Mouse (Mus musculus) midbrain, embryonic 12.5 days (tissue): Measurements from ENCODE around the gene Tgfb1. TPM values are rescaled to one million over a fixed set of nuclear protein-coding genes. Genes with fewer than 3 reads are reported as not detected.

ENCODE experiments used
- ATAC-seq: fragments of 200-750 bp; cut with Nextera tagmentation; 2 replicates; pipeline ENCODE4 v1.8.0; 2017; ENCODE audit warnings: low read depth, moderate TSS enrichment, moderate library complexity; ENCODE audit not compliant: low FRiP score
- H3K27ac ChIP-seq: fragments of 300-500 bp; sonication (generic); replicated peaks from 2 replicates; pipeline ENCODE4 v1.5.1; 2016; ENCODE audit warnings: mild to moderate bottlenecking
- H3K27me3 ChIP-seq: fragments of 300-500 bp; sonication (generic); 2 replicates; pipeline ENCODE4 v1.6.1; 2016; ENCODE audit warnings: mild to moderate bottlenecking
- H3K36me3 ChIP-seq: fragments of 300-500 bp; sonication (generic); 2 replicates; pipeline ENCODE4 v1.6.1; 2016
- H3K4me1 ChIP-seq: fragments of 300-500 bp; sonication (generic); 2 replicates; pipeline ENCODE4 v1.6.1; 2016
- H3K4me2 ChIP-seq: fragments of 300-500 bp; sonication (generic); replicated peaks from 2 replicates; pipeline ENCODE4 v1.6.1; 2016; ENCODE audit warnings: mild to moderate bottlenecking, moderate library complexity
- H3K4me3 ChIP-seq: fragments of 300-500 bp; sonication (generic); 2 replicates; pipeline ENCODE4 v1.5.1; 2016; ENCODE audit warnings: mild to moderate bottlenecking
- H3K9ac ChIP-seq: fragments of 300-500 bp; sonication (generic); replicated peaks from 2 replicates; pipeline ENCODE4 v1.6.1; 2016; ENCODE audit warnings: mild to moderate bottlenecking, moderate library complexity
- H3K9me3 ChIP-seq: fragments of 300-500 bp; sonication (generic); 2 replicates; pipeline ENCODE4 v1.6.1; 2016; ENCODE audit warnings: mild to moderate bottlenecking
- WGBS: fragments of 180-500 bp; shearing (Covaris S2); methylation state at CpG from one replicate; pipeline ENCODE4 v1.1.7; 2016; 5-methylcytosine and 5-hydroxymethylcytosine counted together
- polyA plus RNA-seq: library from polyadenylated mRNA; unstranded; fragments of >200 nt; fragmentation: Nextera tagmentation; extraction: Ambion mirVana; gene quantifications from 2 replicates; pipeline ENCODE4 v1.2.1, GENCODE M21; 2016

The Tgfb1 gene
- polyA plus RNA-seq, 1 experiment from 2014 or later, result 1.3 TPM

DNA sequence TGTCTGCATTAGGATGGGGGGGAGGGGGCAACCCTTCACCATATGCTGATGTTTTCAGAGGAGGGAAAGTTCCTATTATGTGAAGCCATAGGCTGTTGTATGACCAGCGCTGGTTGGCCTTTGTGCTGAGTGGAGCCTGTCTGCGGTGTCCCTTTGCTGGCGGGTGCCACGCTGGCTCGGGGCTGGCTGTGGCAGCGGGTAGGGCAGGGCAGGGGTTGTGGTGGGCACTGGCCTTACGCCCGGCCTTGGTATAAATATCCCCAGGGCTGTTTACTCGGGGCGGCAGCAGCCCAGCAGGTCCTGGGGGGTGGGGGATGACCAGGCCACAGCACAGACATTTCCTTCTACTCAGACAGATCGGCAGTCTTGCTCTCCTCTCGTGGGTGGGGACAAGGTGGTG is 23.2 kb downstream of the Tgfb1 start:
- peaks cover 36% of the 10 kb centered on the region for H3K36me3 ChIP-seq
- H3K9ac ChIP-seq, result 0 out of 2 replicates have a peak overlapping the region, but pooled peaks have one; percentile 31
- peaks cover 16% of the 10 kb centered on the region for H3K27me3 ChIP-seq
- H3K4me2 ChIP-seq, result no peak overlapping the region
- no peaks in the 10 kb centered on the region for H3K9me3 ChIP-seq
- peak; percentile 21; the same call in 1 of the 2 replicates for ATAC-seq
- 21% methylated on average over 12 of the region's 12 CpGs for WGBS
- no peak overlapping the region for H3K27ac ChIP-seq
- peaks cover 23% of the 10 kb centered on the region for H3K4me1 ChIP-seq
- H3K4me3 ChIP-seq, result no peak overlapping the region

DNA sequence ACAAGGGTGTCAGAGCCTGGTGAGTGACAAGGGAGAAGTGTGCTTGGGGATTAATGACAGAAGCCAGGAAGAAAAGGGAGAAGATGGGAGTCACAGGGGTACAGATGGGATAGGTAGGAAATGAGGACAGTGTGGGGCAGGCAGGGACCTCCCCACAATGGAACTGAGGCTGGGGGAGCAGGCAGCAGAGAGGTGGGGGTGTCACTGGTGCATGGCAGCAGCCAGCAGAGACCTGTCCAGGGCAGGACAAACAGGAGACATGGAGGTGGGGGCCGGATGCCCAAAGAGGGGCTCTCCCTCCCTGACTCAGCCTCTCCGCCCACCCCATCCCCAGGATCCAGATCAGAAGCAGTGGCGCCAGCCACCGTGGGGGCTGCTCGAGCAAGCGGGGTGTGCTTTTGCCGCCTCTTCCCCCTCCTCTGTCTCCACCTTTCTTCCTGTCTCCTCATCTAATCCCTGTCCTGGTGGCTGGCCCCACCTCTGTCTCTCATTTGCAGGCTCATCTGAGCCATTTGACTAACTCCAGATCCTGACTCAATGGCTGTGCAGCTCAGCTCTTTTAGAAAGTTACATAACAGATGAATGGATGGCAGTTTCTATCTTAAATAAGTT is 23.8 kb downstream of the Tgfb1 start:
- Histone ChIP-seq H3K27ac (0 out of 2 replicates have a peak overlapping the region, but pooled peaks have one; percentile 2), H3K4me3 (no peak overlapping the region), H3K4me2 (0 out of 2 replicates have a peak overlapping the region, but pooled peaks have one; percentile 28), H3K9ac (peak overlapping the region; percentile 31; the same call in 1 of the 2 replicates), H3K9me3 (no peaks in the 10 kb centered on the region), H3K36me3 (peaks cover 42% of the 10 kb centered on the region), H3K27me3 (peaks cover 11% of the 10 kb centered on the region), H3K4me1 (peaks cover 20% of the 10 kb centered on the region)
- WGBS, result 2% methylated on average over 7 of the region's 7 CpGs
- ATAC-seq, result peak; percentile 52

DNA sequence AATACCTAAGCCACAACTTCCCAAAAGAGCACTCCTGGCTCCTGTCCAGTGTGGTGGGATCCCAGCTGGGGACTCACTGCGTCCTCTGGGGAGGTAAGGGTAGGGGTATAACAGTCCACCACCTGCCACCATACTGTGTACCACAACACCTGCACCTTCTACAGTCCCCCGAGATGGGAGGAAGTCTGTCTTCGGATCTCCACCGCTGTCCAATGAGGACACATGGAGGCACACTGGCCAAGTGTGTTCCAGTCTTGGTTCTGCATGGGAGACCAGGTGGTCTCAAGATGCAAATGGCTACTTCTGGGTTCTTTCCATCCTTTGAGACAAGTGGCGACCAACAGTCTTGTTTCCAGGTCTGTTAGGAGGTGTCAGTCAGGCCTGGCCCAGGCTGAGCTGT is 24.4 kb downstream of the Tgfb1 start:
- WGBS, result 62% methylated on average over 5 of the region's 5 CpGs
- H3K36me3 ChIP-seq, result peaks cover 48% of the 10 kb centered on the region
- H3K4me1 ChIP-seq, result peaks cover 20% of the 10 kb centered on the region
- no peaks in the 10 kb centered on the region for H3K9me3 ChIP-seq
- no peak overlapping the region for H3K4me3 ChIP-seq
- H3K4me2 ChIP-seq, result no peak overlapping the region
- peak overlapping the region; percentile 2; the same call in 1 of the 2 replicates for H3K27ac ChIP-seq
- H3K9ac ChIP-seq, result no peak overlapping the region
- ATAC-seq, result no peak
- peaks cover 7% of the 10 kb centered on the region for H3K27me3 ChIP-seq

DNA sequence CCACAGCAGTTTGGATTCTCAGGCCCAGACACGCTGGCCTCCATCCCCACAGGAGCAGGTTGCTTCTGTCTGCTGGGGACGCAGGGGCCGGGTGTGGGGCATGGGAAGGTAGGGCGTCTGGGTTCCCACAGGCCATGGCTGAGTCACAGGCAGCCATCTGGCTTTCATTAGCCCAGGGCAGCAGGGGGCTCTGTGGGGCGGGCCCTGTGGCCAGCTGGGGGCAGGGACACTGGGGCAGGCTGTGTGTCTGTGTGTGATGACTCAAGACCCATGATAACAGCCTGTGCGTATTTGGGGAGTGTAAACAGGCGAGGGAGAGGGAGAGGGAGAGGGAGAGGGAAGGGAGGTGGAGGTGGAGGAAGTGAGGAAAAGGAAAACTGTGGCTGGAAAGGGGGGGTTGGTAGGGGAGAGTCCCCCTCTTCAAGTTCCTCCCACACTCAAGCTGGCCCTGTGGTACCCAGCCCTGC is 25.0 kb downstream of the Tgfb1 start:
- no peaks in the 10 kb centered on the region for H3K9me3 ChIP-seq
- peak overlapping the region; percentile 17; the same call in 1 of the 2 replicates for H3K9ac ChIP-seq
- 0 out of 2 replicates have a peak, but pooled peaks have one; percentile 39 for ATAC-seq
- peak overlapping the region; percentile 25; the same call in 1 of the 2 replicates for H3K27ac ChIP-seq
- peaks cover 48% of the 10 kb centered on the region for H3K36me3 ChIP-seq
- peaks cover 20% of the 10 kb centered on the region for H3K4me1 ChIP-seq
- H3K4me3 ChIP-seq, result no peak overlapping the region
- peaks cover 4% of the 10 kb centered on the region for H3K27me3 ChIP-seq
- no peak overlapping the region for H3K4me2 ChIP-seq
- 51% methylated on average over 7 of the region's 7 CpGs for WGBS

DNA sequence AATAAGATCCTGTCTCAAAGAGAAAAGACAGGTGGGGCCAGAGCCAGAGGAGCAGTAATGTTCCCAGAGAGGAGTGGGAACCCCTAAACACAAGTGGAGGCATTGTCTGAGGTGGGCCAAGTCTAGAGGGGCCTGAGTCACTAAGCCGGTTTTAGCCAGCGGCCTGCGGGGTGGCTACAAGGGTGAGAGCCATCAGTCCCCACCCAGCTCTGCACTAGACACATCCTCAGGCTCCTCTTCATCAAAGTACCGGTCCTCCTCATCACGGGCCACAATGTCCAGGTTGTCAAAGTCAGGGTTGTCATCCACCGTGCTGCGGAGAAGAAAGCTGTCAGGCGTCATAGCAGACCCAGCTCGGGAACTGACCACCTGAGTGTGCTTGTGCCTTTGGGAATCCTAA is 26.0 kb downstream of the Tgfb1 start:
- H3K27ac ChIP-seq, result no peak overlapping the region
- H3K9me3 ChIP-seq, result no peaks in the 10 kb centered on the region
- no peak for ATAC-seq
- no peak overlapping the region for H3K4me2 ChIP-seq
- peaks cover 25% of the 10 kb centered on the region for H3K4me1 ChIP-seq
- no peak overlapping the region for H3K4me3 ChIP-seq
- H3K27me3 ChIP-seq, result peaks cover under 1% of the 10 kb centered on the region
- WGBS, result 84% methylated on average over 9 of the region's 9 CpGs
- H3K36me3 ChIP-seq, result peaks cover 48% of the 10 kb centered on the region
- H3K9ac ChIP-seq, result no peak overlapping the region

DNA sequence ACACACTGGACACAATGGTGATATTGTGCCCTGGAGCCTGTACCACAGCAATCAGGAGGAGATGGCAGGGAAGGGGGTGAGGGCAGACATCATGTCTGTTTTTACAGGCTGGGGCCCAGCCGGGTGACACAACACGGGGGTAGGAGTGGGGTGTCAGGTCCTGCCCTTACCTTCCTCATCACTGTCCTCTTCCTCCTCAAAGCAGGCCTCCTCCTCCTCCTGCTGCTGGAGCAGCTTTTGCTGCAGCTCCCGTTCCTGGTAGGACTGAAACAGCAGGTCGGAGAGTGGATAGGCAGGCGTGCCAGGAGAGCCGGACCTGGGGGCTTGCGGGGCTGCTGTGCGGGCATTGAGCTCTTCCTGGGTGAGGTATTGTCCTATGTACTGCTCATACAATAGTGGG is 27.8 kb downstream of the Tgfb1 start:
- Histone ChIP-seq H3K4me3 (no peak overlapping the region), H3K36me3 (peaks cover 48% of the 10 kb centered on the region), H3K9ac (no peak overlapping the region), H3K27me3 (no peaks in the 10 kb centered on the region; the same call in 1 of the 2 replicates), H3K4me1 (peaks cover 35% of the 10 kb centered on the region), H3K27ac (no peak overlapping the region), H3K4me2 (no peak overlapping the region), H3K9me3 (no peaks in the 10 kb centered on the region)
- 92% methylated on average over 8 of the region's 8 CpGs for WGBS
- no peak for ATAC-seq

DNA sequence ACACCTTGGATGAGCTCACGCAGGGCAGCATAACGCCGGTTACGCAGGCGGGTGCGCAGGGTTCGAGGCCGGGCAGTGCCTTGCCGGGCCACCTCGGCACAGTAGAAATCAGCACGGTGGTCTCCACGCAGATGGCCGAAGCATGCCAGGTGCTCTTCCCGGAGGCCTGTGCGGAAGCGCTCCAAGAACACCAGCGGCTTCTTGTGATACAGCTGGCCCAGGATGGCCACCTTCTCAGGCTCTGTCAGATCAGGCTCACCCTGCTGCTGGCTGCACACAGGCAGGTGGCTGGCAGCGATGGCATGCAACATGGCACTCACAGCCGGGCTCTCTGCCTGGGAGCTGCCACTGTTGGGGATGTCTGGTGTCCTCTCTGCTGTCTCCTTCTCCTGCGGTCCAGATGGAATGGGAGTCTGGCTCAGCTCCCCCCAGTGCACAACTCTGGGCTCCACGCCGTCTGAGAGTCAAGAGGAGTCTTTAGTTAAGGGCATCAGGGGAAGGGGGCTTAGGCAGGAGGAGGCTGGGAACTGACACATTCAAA is 29.0 kb downstream of the Tgfb1 start:
- Histone ChIP-seq H3K9ac (no peak overlapping the region), H3K4me2 (no peak overlapping the region), H3K4me3 (no peak overlapping the region), H3K36me3 (peaks cover 54% of the 10 kb centered on the region), H3K4me1 (peaks cover 25% of the 10 kb centered on the region), H3K9me3 (no peaks in the 10 kb centered on the region), H3K27ac (no peak overlapping the region), H3K27me3 (no peaks in the 10 kb centered on the region; the same call in 1 of the 2 replicates)
- 96% methylated on average over 22 of the region's 22 CpGs for WGBS
- no peak for ATAC-seq

DNA sequence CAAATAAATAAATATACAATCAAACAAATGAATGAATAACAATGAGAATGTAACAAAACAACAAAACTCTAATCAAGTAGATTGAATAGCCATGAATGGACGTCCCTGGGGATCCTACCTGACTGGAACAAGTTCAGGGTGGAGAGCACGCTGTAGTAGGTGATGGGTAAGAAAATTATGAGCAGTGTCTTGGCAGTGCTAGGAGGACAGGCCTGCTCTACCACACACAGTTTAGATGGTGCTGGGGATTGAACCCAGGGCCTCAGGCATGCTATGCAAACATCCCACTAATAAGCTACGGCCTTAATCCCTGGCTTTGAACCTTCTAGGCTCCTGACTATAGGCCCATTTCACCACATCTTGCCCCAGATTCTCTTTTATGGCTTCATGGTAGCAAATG is 30.7 kb downstream of the Tgfb1 start:
- H3K4me1 ChIP-seq, result peaks cover 15% of the 10 kb centered on the region
- WGBS, result 87% methylated on average over 3 of the region's 3 CpGs
- no peak overlapping the region for H3K9ac ChIP-seq
- H3K36me3 ChIP-seq, result peaks cover 57% of the 10 kb centered on the region
- no peak for ATAC-seq
- H3K27me3 ChIP-seq, result no peaks in the 10 kb centered on the region
- H3K4me2 ChIP-seq, result peak overlapping the region; percentile 88; the same call in 1 of the 2 replicates
- H3K9me3 ChIP-seq, result no peaks in the 10 kb centered on the region
- no peak overlapping the region for H3K27ac ChIP-seq
- H3K4me3 ChIP-seq, result peak overlapping the region; percentile 80; the same call in 1 of the 2 replicates

DNA sequence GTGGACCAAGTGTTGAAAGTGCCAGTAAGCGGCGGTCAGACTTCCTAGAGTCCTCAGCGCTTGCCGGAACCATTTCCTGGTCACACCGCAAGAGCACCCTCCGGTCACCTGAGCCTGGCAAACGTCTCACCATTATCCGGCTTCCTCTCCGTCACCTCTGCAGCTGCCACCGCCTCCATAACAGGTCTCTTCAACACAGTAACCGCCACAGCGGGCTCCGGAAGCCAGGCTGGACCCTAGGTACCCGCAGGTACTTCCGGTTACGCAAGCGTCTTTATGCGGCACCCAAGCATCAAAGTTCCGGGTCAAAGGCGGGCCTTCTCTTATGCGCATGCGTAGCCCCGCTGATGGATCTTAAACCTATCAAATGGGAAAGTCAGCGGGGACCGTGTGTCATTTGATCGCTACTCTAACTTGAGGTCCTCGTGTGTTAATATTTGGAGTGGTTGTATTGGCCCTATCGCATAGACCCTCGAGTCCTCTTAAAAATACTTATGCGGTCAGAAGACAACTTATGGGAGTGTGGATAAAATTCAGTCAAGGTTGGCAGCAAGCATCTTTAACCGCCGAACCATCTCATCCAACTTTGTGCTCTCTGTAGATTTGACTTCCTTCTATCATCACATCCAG is 32.1 kb downstream of the Tgfb1 start, which contains the start of gene Ccdc97:
Gene Ccdc97, minus strand, starts transcription at position 301 of the 630 bp plus-strand sequence.
- peak; percentile 82 for ATAC-seq
- Histone ChIP-seq H3K9ac (peak within 1 kb of the TSS; percentile 54), H3K27ac (peak within 1 kb of the TSS; percentile 71), H3K36me3 (peaks cover 57% of the 10 kb centered on the region), H3K4me3 (peak within 1 kb of the TSS; percentile 80), H3K9me3 (no peaks in the 10 kb centered on the region), H3K4me1 (peaks cover 15% of the 10 kb centered on the region), H3K4me2 (peak within 1 kb of the TSS; percentile 88), H3K27me3 (no peaks in the 10 kb centered on the region)
- WGBS, result 5% methylated on average over 32 of the region's 32 CpGs

DNA sequence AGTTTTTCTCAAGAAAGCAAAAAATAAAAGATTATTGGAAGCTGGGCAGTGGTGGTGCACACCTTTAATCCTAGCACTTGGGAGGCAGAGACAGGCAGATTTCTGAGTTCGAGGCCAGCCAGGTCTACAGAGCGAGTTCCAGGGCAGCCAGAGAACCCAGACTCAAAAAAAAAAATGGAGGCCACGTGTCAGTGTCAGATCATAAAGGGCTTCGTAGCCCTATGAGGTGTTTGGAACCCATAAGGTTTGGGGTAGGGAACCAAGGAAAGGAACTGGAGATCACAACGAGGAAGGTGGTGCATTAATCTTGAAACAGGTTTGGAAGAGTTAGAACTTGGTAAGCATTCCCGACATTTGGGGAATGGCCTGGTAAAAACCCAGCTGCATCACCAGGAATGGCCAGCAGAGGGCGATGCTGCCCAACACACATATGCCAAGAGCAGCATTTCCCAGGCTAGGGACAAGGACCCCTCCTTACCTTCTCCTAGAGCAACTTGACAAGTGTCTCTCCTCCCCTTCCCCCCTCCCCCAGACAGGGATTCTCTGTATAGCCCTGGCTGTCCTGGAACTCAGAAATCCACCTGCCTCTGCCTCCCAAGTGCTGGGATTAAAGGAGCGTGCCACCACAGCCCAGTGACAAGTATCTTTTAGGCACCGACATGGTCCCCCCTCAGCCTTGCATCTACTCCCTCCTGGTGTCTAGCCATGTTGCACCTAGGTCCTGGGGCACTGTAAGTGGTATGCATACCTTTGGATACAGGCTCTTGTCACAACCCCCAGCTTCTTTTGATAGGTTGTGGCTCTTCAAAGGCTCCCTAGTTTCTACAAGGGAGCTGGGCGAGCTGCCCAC is 33.2 kb downstream of the Tgfb1 start:
- H3K4me2 ChIP-seq, result peak overlapping the region; percentile 88; the same call in 1 of the 2 replicates
- H3K27ac ChIP-seq, result no peak overlapping the region
- WGBS, result 59% methylated on average over 10 of the region's 10 CpGs
- ATAC-seq, result peak; percentile 63
- H3K4me1 ChIP-seq, result peaks cover 15% of the 10 kb centered on the region
- no peak overlapping the region for H3K4me3 ChIP-seq
- no peaks in the 10 kb centered on the region for H3K27me3 ChIP-seq
- no peak overlapping the region for H3K9ac ChIP-seq
- no peaks in the 10 kb centered on the region for H3K9me3 ChIP-seq
- peaks cover 57% of the 10 kb centered on the region for H3K36me3 ChIP-seq

DNA sequence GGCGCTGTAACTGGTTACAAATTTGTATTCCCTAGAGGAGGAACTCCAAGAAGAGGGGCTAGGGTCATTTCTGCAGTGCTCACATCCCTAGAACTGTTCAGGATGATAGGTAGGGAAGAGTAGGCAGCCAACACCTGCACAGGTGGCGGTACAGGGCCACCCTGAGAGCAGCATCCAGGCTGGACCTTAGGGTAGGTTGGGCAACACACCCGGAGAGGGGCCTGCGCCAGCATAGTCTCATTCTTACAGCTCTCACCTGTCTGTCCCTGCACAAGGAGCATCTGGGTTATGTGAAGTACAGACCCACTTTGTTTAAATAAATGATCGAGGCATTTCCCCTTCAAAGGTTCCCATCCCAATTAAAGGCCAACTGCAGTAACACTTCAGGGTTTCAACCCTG is 34.0 kb downstream of the Tgfb1 start:
- 98% methylated on average over 5 of the region's 5 CpGs for WGBS
- Histone ChIP-seq H3K4me1 (peaks cover 15% of the 10 kb centered on the region), H3K9me3 (no peaks in the 10 kb centered on the region), H3K36me3 (peaks cover 57% of the 10 kb centered on the region), H3K27ac (no peak overlapping the region), H3K4me3 (no peak overlapping the region), H3K27me3 (no peaks in the 10 kb centered on the region), H3K4me2 (no peak overlapping the region), H3K9ac (no peak overlapping the region)
- no peak for ATAC-seq
